ENCODE assay signal across 11 mouse cellular contexts in genomic region chr6:30649651-30650296, GRCm38 (mm10). TPM values are rescaled to one million over a fixed set of nuclear protein-coding genes. Genes with fewer than 3 reads are reported as not detected.
DNase-seq lines count a peak whose midpoint lies in the region; ATAC-seq and TF ChIP-seq lines count a peak whose summit lies in the region.
"Had no signal": no experiment of that assay in that cellular context is flagged by ENCODE, and none has a peak within 500 bp of the region (broad histone marks: within the 10 kb centered on the region; RNA-seq: fewer than 3 reads in every experiment).

No protein-coding gene starts in this region.

- intact Hi-C loops in heart, postnatal 36 days (cut with DNase I): loop anchor here (5.0 kb wide), 1 partner anchor 97 kb away; no protein-coding TSS in a partner anchor

- H3K27me3 ChIP-seq in heart, embryonic 15.5 days: no peaks in the 10 kb centered on the region
- H3K27me3 ChIP-seq in limb, embryonic 14.5 days (ENCODE audit: control insufficient read depth, insufficient read depth, low read length): no peaks in the 10 kb centered on the region

- no peak overlapping the region for H3K4me3 ChIP-seq in heart, embryonic 15.5 days
- H3K4me3 ChIP-seq in limb, embryonic 14.5 days (replicated peaks; ENCODE audit: low read length): no peak overlapping the region

- WGBS in heart, embryonic 15.5 days: 60% methylated on average over 11 of the region's 11 CpGs
- 44% methylated on average over 11 of the region's 11 CpGs for WGBS in limb, embryonic 14.5 days

- H3K9ac ChIP-seq in heart, embryonic 15.5 days: no peak overlapping the region
- H3K9ac ChIP-seq in limb, embryonic 14.5 days (ENCODE audit: low read depth, low read length, severe bottlenecking): no peak overlapping the region

- H3K9me3 ChIP-seq in heart, embryonic 15.5 days (replicated peaks): no peaks in the 10 kb centered on the region
- H3K9me3 ChIP-seq in limb, embryonic 14.5 days (ENCODE audit: control insufficient read depth, low read length): no peaks in the 10 kb centered on the region

- TF ChIP-seq CTCF in brain, embryonic 14.5 days (IDR thresholded peaks at IDR 0.05; ENCODE audit: borderline replicate concordance, extremely low read depth, insufficient read depth, insufficient read length): no peak

- no peak for DNase-seq in heart, postnatal 36 days
- peak; percentile 65 for DNase-seq in brain, embryonic 14.5 days (ENCODE audit: low read depth)
- DNase-seq in gastrocnemius, adult 8-10 months (ENCODE audit: low spot score in 2 of 2): peak; percentile 32 to 45
- peak; percentile 85 for DNase-seq in limb, embryonic 14.5 days (ENCODE audit: low spot score)
- no peak for DNase-seq in kidney, postnatal 10 days
- no peak for DNase-seq in urinary bladder, adult 2 months (ENCODE audit: low spot score)
- DNase-seq in testis, postnatal 10 days (ENCODE audit: low spot score): no peak
- DNase-seq: kidney, postnatal 4 days; lung, postnatal 36 days had no signal

- 0 out of 2 replicates have a peak, but pooled peaks have one; percentile 39 for ATAC-seq in heart, embryonic 15.5 days (replicated peaks; ENCODE audit: insufficient number of reproducible peaks, insufficient read depth, low FRiP score, low read depth)
- ATAC-seq in limb, embryonic 14.5 days (ENCODE audit: low FRiP score, low read depth): peak; percentile 70

- H3K4me1 ChIP-seq in heart, embryonic 15.5 days (replicated peaks): peaks cover 11% of the 10 kb centered on the region
- peaks cover 64% of the 10 kb centered on the region for H3K4me1 ChIP-seq in limb, embryonic 14.5 days (ENCODE audit: control insufficient read depth, insufficient read depth, low read length)

- no peak overlapping the region for H3K4me2 ChIP-seq in heart, embryonic 15.5 days
- no peak overlapping the region for H3K4me2 ChIP-seq in limb, embryonic 14.5 days (replicated peaks; ENCODE audit: low read depth, low read length, severe bottlenecking)

- peak overlapping the region; percentile 50 for H3K27ac ChIP-seq in heart, embryonic 15.5 days
- H3K27ac ChIP-seq in limb, embryonic 14.5 days (replicated peaks; ENCODE audit: low read depth, low read length): peak overlapping the region; percentile 95

- H3K36me3 ChIP-seq in heart, embryonic 15.5 days: no peaks in the 10 kb centered on the region
- no peaks in the 10 kb centered on the region for H3K36me3 ChIP-seq in limb, embryonic 14.5 days (ENCODE audit: control insufficient read depth, insufficient read depth, low read length)

- no peak for TF ChIP-seq POLR2A in brain, embryonic 14.5 days (IDR thresholded peaks at IDR 0.05; ENCODE audit: borderline replicate concordance, extremely low read depth, insufficient read depth, insufficient read length, poor library complexity, severe bottlenecking)
- no peak for TF ChIP-seq POLR2A in limb, embryonic 14.5 days (IDR thresholded peaks at IDR 0.05; ENCODE audit: borderline replicate concordance, extremely low read depth, insufficient read depth, insufficient read length)

RNA-seq across cellular contexts. Expression of gene Cpa1, which starts 10.8 kb away (rescaled TPM):
- 3.2 and 5.0 TPM in 2 replicates for polyA plus RNA-seq in heart, embryonic 15.5 days (2015; fragmentation: Nextera tagmentation; extraction: Ambion mirVana)
- under 1 TPM in 1 of 2 experiments, not detected in 1; 0.27 TPM for total RNA-seq in heart, postnatal 36 days (2021)
- 0.68 and 1.0 TPM in 2 replicates for polyA plus RNA-seq in brain, embryonic 14.5 days (2012; rRNA removed)
- total RNA-seq in gastrocnemius, adult 8-10 months (2022): not detected
- polyA plus RNA-seq in limb, embryonic 14.5 days (2012; rRNA removed): 1.4 and 2.8 TPM in 2 replicates
- polyA plus RNA-seq in limb, embryonic 14.5 days (2014; fragmentation: Nextera tagmentation; extraction: Ambion mirVana): 1.1 and 1.3 TPM in 2 replicates
- 0.15 and 0.47 TPM in 2 replicates for polyA plus RNA-seq in urinary bladder, adult 2 months (2012; rRNA removed)
- polyA plus RNA-seq: frontal cortex, adult 2 months had no signal

RNA-seq across cellular contexts. Expression of gene Cpa5, which starts 39.0 kb away (rescaled TPM):
- polyA plus RNA-seq in heart, embryonic 15.5 days (2015; fragmentation: Nextera tagmentation; extraction: Ambion mirVana): 0.32 and 0.58 TPM in 2 replicates
- not detected for total RNA-seq in heart, postnatal 36 days (2021)
- polyA plus RNA-seq in brain, embryonic 14.5 days (2012; rRNA removed): 0.04 and 0.14 TPM in 2 replicates
- total RNA-seq in gastrocnemius, adult 8-10 months (2022): not detected
- polyA plus RNA-seq in limb, embryonic 14.5 days (2012; rRNA removed): 0.81 and 0.87 TPM in 2 replicates
- polyA plus RNA-seq in limb, embryonic 14.5 days (2014; fragmentation: Nextera tagmentation; extraction: Ambion mirVana): 0.57 and 0.99 TPM in 2 replicates
- 0.03 TPM in 1 of 2 replicates, not detected in the other for polyA plus RNA-seq in urinary bladder, adult 2 months (2012; rRNA removed)
- polyA plus RNA-seq: frontal cortex, adult 2 months had no signal

RNA-seq across cellular contexts. Expression of gene Cep41, which starts 43.8 kb away (rescaled TPM):
- 9.3 and 10.0 TPM in 2 replicates for polyA plus RNA-seq in heart, embryonic 15.5 days (2015; fragmentation: Nextera tagmentation; extraction: Ambion mirVana)
- 1 to 10 TPM; 2.5 to 2.7 TPM for total RNA-seq in heart, postnatal 36 days (2021)
- polyA plus RNA-seq in brain, embryonic 14.5 days (2012; rRNA removed): 16.1 and 19.5 TPM in 2 replicates
- total RNA-seq in gastrocnemius, adult 8-10 months (2022): under 1 TPM; 0.12 to 0.83 (median 0.41) TPM
- polyA plus RNA-seq in limb, embryonic 14.5 days (2012; rRNA removed): 44.3 and 48.5 TPM in 2 replicates
- polyA plus RNA-seq in limb, embryonic 14.5 days (2014; fragmentation: Nextera tagmentation; extraction: Ambion mirVana): 41.1 and 50.9 TPM in 2 replicates
- 5.7 and 7.1 TPM in 2 replicates for polyA plus RNA-seq in urinary bladder, adult 2 months (2012; rRNA removed)

Comparison
In these comparisons a context has a peak if more than half of its experiments do, and no peak if none do; other contexts are left out.
1. DNase-seq: peak in brain, embryonic 14.5 days (single experiment), gastrocnemius, adult 8-10 months (2 of 2) and limb, embryonic 14.5 days (single experiment); none in heart, postnatal 36 days (0 of 2), kidney, postnatal 10 days (single experiment), urinary bladder, adult 2 months (single experiment) and testis, postnatal 10 days (single experiment).